In the genomic region with DNA sequence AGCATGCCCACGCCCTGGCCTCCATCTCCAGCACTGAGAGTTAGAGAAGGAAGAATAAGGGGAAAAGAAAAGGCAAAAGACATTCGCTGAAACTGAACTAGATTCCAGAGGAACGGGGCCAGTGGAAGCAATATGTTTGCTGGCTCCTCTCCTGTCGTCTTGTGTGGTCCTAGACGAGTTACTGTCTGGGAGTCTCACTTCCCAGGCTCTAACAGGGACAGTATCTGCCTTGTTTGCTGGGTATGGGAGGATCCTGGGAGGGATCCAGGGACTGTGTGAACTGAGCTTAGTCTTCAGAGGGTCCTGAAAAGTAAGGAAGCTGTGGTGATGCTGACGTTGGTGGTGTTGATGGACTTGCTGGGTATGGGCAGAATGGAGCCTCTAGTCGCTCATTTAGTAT, we compare ENCODE assay signal across 29 mouse cellular contexts. TPM values are rescaled to one million over a fixed set of nuclear protein-coding genes. Genes with fewer than 3 reads are reported as not detected.
A peak's percentile ranks its signal among the peaks of the same experiment; 100 is the strongest.
DNase-seq lines count a peak whose midpoint lies in the region; ATAC-seq and TF ChIP-seq lines count a peak whose summit lies in the region.
"Had no signal": no experiment of that assay in that cellular context is flagged by ENCODE, and none has a peak within 500 bp of the region (broad histone marks: within the 10 kb centered on the region; RNA-seq: fewer than 3 reads in every experiment).

No protein-coding gene starts in this region.

- no peak overlapping the region for H3K4me3 ChIP-seq in heart, embryonic 15.5 days
- H3K4me3 ChIP-seq in heart, embryonic 10.5 days, result no peak overlapping the region
- no peak overlapping the region for H3K4me3 ChIP-seq in kidney, postnatal 0 days (replicated peaks; ENCODE audit: low read depth, low read length)
- H3K4me3 ChIP-seq in kidney, embryonic 15.5 days (replicated peaks), result no peak overlapping the region
- H3K4me3 ChIP-seq in lung, embryonic 16.5 days (ENCODE audit: low read length), result no peak overlapping the region
- H3K4me3 ChIP-seq: embryonic facial prominence, embryonic 13.5 days; erythroblast, embryonic 14.5 days; heart, embryonic 13.5 days; hindbrain, embryonic 12.5 days; layer of hippocampus, adult 2 months; liver, embryonic 12.5 days; midbrain, embryonic 10.5 days; midbrain, embryonic 15.5 days; neural tube, embryonic 15.5 days had no signal

- no peaks in the 10 kb centered on the region for H3K36me3 ChIP-seq in heart, embryonic 15.5 days
- no peaks in the 10 kb centered on the region for H3K36me3 ChIP-seq in heart, embryonic 10.5 days
- H3K36me3 ChIP-seq in kidney, postnatal 0 days (ENCODE audit: insufficient read depth, low read length), result no peaks in the 10 kb centered on the region
- H3K36me3 ChIP-seq in kidney, embryonic 15.5 days, result no peaks in the 10 kb centered on the region
- no peaks in the 10 kb centered on the region for H3K36me3 ChIP-seq in lung, embryonic 16.5 days (ENCODE audit: control insufficient read depth, insufficient read depth, low read length)
- H3K36me3 ChIP-seq: embryonic facial prominence, embryonic 13.5 days; heart, embryonic 13.5 days; hindbrain, embryonic 12.5 days; liver, embryonic 12.5 days; midbrain, embryonic 10.5 days; midbrain, embryonic 15.5 days; neural tube, embryonic 15.5 days had no signal

- TF ChIP-seq CTCF in kidney, postnatal 0 days (IDR thresholded peaks at IDR 0.05; ENCODE audit: low read depth), result no peak

- no peak overlapping the region for H3K9ac ChIP-seq in heart, embryonic 15.5 days
- no peak overlapping the region for H3K9ac ChIP-seq in kidney, postnatal 0 days (ENCODE audit: low read depth, low read length)
- H3K9ac ChIP-seq in kidney, embryonic 15.5 days, result no peak overlapping the region
- no peak overlapping the region for H3K9ac ChIP-seq in lung, embryonic 16.5 days (ENCODE audit: low read length)
- H3K9ac ChIP-seq: embryonic facial prominence, embryonic 13.5 days; heart, embryonic 13.5 days; hindbrain, embryonic 12.5 days; liver, embryonic 12.5 days; liver, postnatal 0 days; midbrain, embryonic 15.5 days; neural tube, embryonic 15.5 days had no signal

- 69% methylated on average over 7 of the region's 7 CpGs for WGBS in heart, embryonic 15.5 days
- 77% methylated on average over 7 of the region's 7 CpGs for WGBS in heart, embryonic 10.5 days
- WGBS in kidney, postnatal 0 days, result 71% methylated on average over 7 of the region's 7 CpGs
- 76% methylated on average over 7 of the region's 7 CpGs for WGBS in kidney, embryonic 15.5 days
- 54% methylated on average over 7 of the region's 7 CpGs for WGBS in lung, embryonic 16.5 days

- H3K4me2 ChIP-seq in heart, embryonic 15.5 days, result no peak overlapping the region
- H3K4me2 ChIP-seq in kidney, postnatal 0 days (ENCODE audit: low read length), result no peak overlapping the region
- H3K4me2 ChIP-seq in kidney, embryonic 15.5 days, result no peak overlapping the region
- no peak overlapping the region for H3K4me2 ChIP-seq in lung, embryonic 16.5 days (ENCODE audit: low read depth, low read length)
- H3K4me2 ChIP-seq: embryonic facial prominence, embryonic 13.5 days; heart, embryonic 13.5 days; hindbrain, embryonic 12.5 days; liver, embryonic 12.5 days; midbrain, embryonic 15.5 days; neural tube, embryonic 15.5 days had no signal

- no peaks in the 10 kb centered on the region for H3K27me3 ChIP-seq in heart, embryonic 15.5 days
- no peaks in the 10 kb centered on the region for H3K27me3 ChIP-seq in heart, embryonic 10.5 days (ENCODE audit: insufficient read depth, poor library complexity, severe bottlenecking)
- H3K27me3 ChIP-seq in kidney, postnatal 0 days (ENCODE audit: insufficient read depth, low read length), result no peaks in the 10 kb centered on the region
- no peaks in the 10 kb centered on the region for H3K27me3 ChIP-seq in kidney, embryonic 15.5 days
- no peaks in the 10 kb centered on the region for H3K27me3 ChIP-seq in lung, embryonic 16.5 days (ENCODE audit: control insufficient read depth, insufficient read depth, low read depth, low read length)
- H3K27me3 ChIP-seq: embryonic facial prominence, embryonic 13.5 days; heart, embryonic 13.5 days; hindbrain, embryonic 12.5 days; midbrain, embryonic 15.5 days; neural tube, embryonic 15.5 days had no signal

- 0 out of 2 replicates have a peak, but pooled peaks cover 2% of the 10 kb centered on the region for H3K4me1 ChIP-seq in heart, embryonic 15.5 days (replicated peaks)
- H3K4me1 ChIP-seq in heart, embryonic 10.5 days, result peaks cover 6% of the 10 kb centered on the region; the same call in 1 of the 2 replicates
- H3K4me1 ChIP-seq in kidney, postnatal 0 days (replicated peaks; ENCODE audit: insufficient read depth, low read length), result no peaks in the 10 kb centered on the region
- H3K4me1 ChIP-seq in kidney, embryonic 15.5 days, result peaks cover 18% of the 10 kb centered on the region; the same call in 1 of the 2 replicates
- no peaks in the 10 kb centered on the region for H3K4me1 ChIP-seq in lung, embryonic 16.5 days (replicated peaks; ENCODE audit: control insufficient read depth, insufficient read depth, low read length)
- H3K4me1 ChIP-seq: hindbrain, embryonic 12.5 days; midbrain, embryonic 10.5 days; midbrain, embryonic 15.5 days; neural tube, embryonic 15.5 days had no signal

- no peak overlapping the region for H3K27ac ChIP-seq in heart, embryonic 15.5 days
- H3K27ac ChIP-seq in heart, embryonic 10.5 days, result no peak overlapping the region
- peak overlapping the region; percentile 50; the same call in 1 of the 2 replicates for H3K27ac ChIP-seq in kidney, postnatal 0 days
- no peak overlapping the region for H3K27ac ChIP-seq in kidney, embryonic 15.5 days
- no peak overlapping the region for H3K27ac ChIP-seq in lung, embryonic 16.5 days (ENCODE audit: low read length)
- H3K27ac ChIP-seq: embryonic facial prominence, embryonic 13.5 days; heart, embryonic 13.5 days; hindbrain, embryonic 12.5 days; layer of hippocampus, adult 2 months; liver, embryonic 12.5 days; midbrain, embryonic 10.5 days; midbrain, embryonic 15.5 days; neural tube, embryonic 15.5 days had no signal

- DNase-seq in heart, embryonic 10.5 days (ENCODE audit: low spot score), result no peak
- peak; percentile 42 for DNase-seq in kidney, postnatal 0 days (ENCODE audit: low spot score)
- DNase-seq in lung, postnatal 36 days, result no peak
- peak; percentile 60 for DNase-seq in testis, postnatal 10 days (ENCODE audit: low spot score)
- DNase-seq: adrenal gland, postnatal 14 days; cerebellum, adult 11 months; cerebellum, adult 9-10 months; cerebellum, postnatal 36 days; gastrocnemius, postnatal 25 days; heart, adult 18-20 months; kidney, adult 2 months; left cerebral cortex, postnatal 4 days; liver, postnatal 0 days; retina, postnatal 1 day; spleen, adult 18-20 months had no signal

- no peaks in the 10 kb centered on the region for H3K9me3 ChIP-seq in heart, embryonic 15.5 days (replicated peaks)
- no peaks in the 10 kb centered on the region for H3K9me3 ChIP-seq in heart, embryonic 10.5 days
- H3K9me3 ChIP-seq in kidney, postnatal 0 days (replicated peaks; ENCODE audit: low read length), result no peaks in the 10 kb centered on the region
- H3K9me3 ChIP-seq in kidney, embryonic 15.5 days (replicated peaks), result 0 out of 2 replicates have a peak, but pooled peaks cover 3% of the 10 kb centered on the region
- H3K9me3 ChIP-seq in lung, embryonic 16.5 days (ENCODE audit: control insufficient read depth, low read length), result no peaks in the 10 kb centered on the region
- H3K9me3 ChIP-seq: embryonic facial prominence, embryonic 13.5 days; heart, embryonic 13.5 days; hindbrain, embryonic 12.5 days; liver, embryonic 12.5 days; midbrain, embryonic 10.5 days; midbrain, embryonic 15.5 days; neural tube, embryonic 15.5 days had no signal

- 0 out of 2 replicates have a peak, but pooled peaks have one; percentile 53 for ATAC-seq in heart, embryonic 15.5 days (replicated peaks; ENCODE audit: insufficient number of reproducible peaks, insufficient read depth, low FRiP score, low read depth)
- ATAC-seq in kidney, postnatal 0 days (replicated peaks; ENCODE audit: low FRiP score, low read depth), result no peak
- ATAC-seq in kidney, embryonic 15.5 days (replicated peaks; ENCODE audit: low FRiP score), result no peak
- peak; percentile 76 for ATAC-seq in lung, embryonic 16.5 days (ENCODE audit: low read depth)
- no peak for ATAC-seq in megakaryocyte-erythroid progenitor cell, adult 5-6 weeks (replicated peaks; ENCODE audit: low FRiP score, low TSS enrichment, poor library complexity, severe bottlenecking)
- ATAC-seq: CD4-positive, CD25-positive, alpha-beta regulatory T cell, adult 4 months; liver, embryonic 12.5 days; liver, postnatal 0 days; midbrain, embryonic 15.5 days had no signal

RNA-seq across cellular contexts. Expression of gene Cyth3, which starts 10.3 kb away (rescaled TPM):
- polyA plus RNA-seq in heart, embryonic 15.5 days (2015; fragmentation: Nextera tagmentation; extraction: Ambion mirVana), result 49.9 and 57.6 TPM in 2 replicates
- polyA plus RNA-seq in heart, embryonic 10.5 days (2016; fragmentation: Nextera tagmentation; extraction: Ambion mirVana), result 30.9 and 33.1 TPM in 2 replicates
- polyA plus RNA-seq in kidney, postnatal 0 days (2015; fragmentation: Nextera tagmentation; extraction: Ambion mirVana), result 74.3 and 76.7 TPM in 2 replicates
- polyA plus RNA-seq in kidney, embryonic 15.5 days (2015; fragmentation: Nextera tagmentation; extraction: Ambion mirVana), result 66.0 and 71.5 TPM in 2 replicates
- polyA plus RNA-seq in lung, embryonic 16.5 days (2015; fragmentation: Nextera tagmentation; extraction: Ambion mirVana), result 61.5 and 65.7 TPM in 2 replicates
- total RNA-seq in megakaryocyte-erythroid progenitor cell, adult 5-6 weeks (2014; fragmentation: Nextera tagmentation), result 117 and 124 TPM in 2 replicates
- total RNA-seq in megakaryocyte-erythroid progenitor cell, adult 5-6 weeks (2017), result 81.7 and 94.7 TPM in 2 replicates

Comparison
In these comparisons a context has a peak if more than half of its experiments do, and no peak if none do; other contexts are left out.
1. ATAC-seq: peak in heart, embryonic 15.5 days (single experiment) and lung, embryonic 16.5 days (single experiment); none in kidney, postnatal 0 days (single experiment), kidney, embryonic 15.5 days (single experiment) and megakaryocyte-erythroid progenitor cell, adult 5-6 weeks (single experiment).
2. DNase-seq: peak in kidney, postnatal 0 days (single experiment) and testis, postnatal 10 days (single experiment); none in heart, embryonic 10.5 days (single experiment) and lung, postnatal 36 days (single experiment).